Mouse (Mus musculus): ENCODE measurements around the gene Tjap1.

Gene Tjap1

DNA sequence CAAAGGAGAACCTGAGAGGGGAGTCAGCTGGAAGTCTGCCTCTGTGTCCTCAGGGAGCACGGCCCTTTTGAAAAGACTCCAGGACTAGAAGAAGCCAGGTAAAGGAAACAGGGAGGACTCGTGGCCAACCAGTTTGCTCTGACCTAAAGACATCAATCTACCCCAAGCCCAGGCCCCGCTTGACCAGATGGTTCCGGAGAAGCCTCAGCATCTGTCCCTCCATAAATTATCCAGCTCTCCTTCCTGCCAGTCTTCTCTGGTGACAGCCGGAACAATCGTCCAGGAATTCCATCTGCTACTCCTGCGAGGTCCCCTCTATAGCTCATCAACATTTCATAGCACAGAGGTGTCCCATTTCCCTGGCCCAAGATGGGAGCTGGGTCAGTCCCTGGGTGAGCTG lies 1.8 kb upstream of the Tjap1 start:
- in situ Hi-C loops (cut with MboI; ENCODE audit: unreplicated experiment in 2 of 2) = loop anchor here in 1 of 2 experiments (25.0 kb wide), 1 partner anchor 547 kb away; the partner anchor contains the start of gene 1600014C23Rik

DNA sequence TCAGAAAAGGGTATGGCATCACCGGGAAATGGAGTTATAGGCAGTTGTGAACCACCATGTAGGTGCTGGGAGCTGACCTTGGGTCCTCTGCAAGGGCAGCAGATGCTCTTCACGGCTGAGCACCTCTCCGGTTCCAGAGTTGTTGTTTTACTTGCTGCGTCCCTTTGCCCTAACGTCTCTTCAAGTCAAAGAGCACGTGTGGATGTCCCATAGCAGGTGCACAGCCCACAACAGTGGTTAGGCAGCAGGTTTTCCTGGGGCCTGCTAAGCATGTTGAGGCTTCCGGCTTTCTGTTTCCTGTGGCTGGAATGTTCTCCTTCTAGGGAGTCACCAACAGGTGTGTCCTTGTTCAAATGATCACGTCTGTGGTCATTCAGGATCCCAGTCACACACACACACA lies 1.1 kb upstream of the Tjap1 start:
- in situ Hi-C loops (cut with MboI; ENCODE audit: unreplicated experiment in 2 of 2) = loop anchor here in 1 of 2 experiments (25.0 kb wide), 1 partner anchor 547 kb away; the partner anchor contains the start of gene 1600014C23Rik

DNA sequence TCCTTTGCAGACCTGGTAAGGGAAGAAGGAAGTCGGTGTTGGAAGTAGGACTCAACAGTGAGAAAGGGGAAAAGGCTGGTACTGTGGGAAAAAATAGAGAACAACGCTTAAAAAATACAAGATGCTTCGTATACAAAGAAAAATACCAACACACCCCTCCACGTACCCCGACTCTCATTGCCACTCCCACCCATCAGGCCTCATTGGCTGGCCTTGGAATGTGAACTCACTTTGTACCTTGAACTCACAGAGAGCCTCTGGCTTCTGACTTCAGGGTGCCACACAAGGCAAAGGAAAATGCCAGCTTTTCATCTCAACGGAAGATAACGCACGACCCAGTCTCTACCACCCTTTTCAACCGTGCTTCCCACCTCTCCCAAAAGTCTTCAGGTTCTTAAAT lies 314 bp upstream of the Tjap1 start:
- in situ Hi-C loops (cut with MboI; ENCODE audit: unreplicated experiment in 2 of 2) = loop anchor here in 1 of 2 experiments (25.0 kb wide), 1 partner anchor 546 kb away; the partner anchor contains the start of gene 1600014C23Rik

DNA sequence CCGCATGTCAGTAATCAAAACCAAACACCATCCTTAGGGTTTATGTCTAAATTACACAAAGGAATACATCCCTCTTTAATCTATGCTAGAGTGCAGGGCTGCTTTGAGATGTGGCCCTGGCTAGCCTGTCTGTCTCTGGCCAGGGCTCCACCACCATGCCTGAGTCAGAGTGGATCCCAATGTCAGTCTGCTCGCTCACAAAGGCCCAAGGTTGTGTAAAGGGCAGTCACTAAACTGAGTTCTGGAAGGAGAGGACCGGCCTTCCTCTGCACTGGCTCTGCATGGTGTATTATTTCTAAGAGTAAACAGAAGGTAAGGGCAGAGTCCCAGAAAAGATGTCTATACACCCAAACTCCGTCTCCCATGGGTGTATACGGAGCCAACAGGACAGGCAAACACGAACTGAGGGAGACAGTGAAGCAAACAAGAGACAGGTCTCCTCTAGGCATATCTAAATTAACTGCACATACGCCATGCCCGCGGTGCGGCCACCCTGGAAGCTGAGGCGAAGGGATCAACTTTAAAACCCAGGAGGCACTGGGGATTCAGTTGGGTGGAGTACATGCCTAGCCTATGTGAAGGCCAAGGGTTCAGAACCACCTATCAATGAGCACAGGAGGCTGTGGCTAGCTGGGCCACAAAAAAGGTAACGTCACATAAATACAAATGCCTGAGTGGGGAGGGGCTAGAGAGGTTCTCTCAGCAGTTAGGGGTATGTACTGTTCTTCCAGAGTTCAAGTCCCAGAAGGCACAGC lies 4.6 kb downstream of the Tjap1 start:
- in situ Hi-C loops (cut with MboI; ENCODE audit: unreplicated experiment in 2 of 2) = loop anchor here in 1 of 2 experiments (25.0 kb wide), 1 partner anchor 541 kb away; the partner anchor contains the start of gene 1600014C23Rik

DNA sequence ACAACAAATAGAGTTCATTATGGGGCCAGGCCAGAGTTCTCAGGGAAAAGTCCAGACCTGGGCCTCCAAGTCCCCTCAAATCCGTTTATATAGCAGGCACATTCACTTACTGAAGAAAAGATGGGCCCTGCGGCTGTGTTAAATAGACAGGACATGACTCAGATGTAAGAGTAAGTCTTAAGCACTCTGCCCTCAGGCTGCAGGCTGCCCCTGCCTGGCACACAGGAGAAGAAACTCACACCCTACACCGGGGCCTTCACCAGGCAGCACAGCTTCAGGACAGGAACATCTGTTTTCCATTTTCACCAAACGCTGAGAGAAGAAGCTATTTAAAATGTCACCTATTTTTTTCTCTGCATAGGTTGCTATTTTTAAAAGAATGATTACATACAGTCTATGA lies 5.2 kb downstream of the Tjap1 start:
- in situ Hi-C loops (cut with MboI; ENCODE audit: unreplicated experiment in 2 of 2) = loop anchor here in 1 of 2 experiments (25.0 kb wide), 1 partner anchor 540 kb away; the partner anchor contains the start of gene 1600014C23Rik

DNA sequence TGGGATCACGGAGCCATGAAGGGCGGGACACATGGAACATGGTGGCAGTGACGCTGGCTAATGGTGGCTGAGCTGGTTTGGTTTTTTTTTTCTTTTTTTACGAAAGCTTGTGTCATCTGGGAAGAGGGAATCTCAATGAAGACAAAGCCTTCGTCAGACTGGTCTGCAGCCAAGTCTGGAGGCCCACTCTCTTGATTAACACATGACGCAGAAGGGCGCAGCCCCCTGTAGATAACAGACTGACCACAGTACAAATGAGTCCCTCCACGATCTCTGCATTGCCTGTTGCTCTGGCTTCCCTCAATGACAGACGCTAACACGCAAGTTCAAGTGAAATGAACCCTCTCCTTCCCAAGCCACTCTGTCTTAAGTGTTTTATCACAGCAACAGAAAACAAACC lies 7.3 kb downstream of the Tjap1 start:
- in situ Hi-C loops (cut with MboI; ENCODE audit: unreplicated experiment in 2 of 2) = loop anchor here in 1 of 2 experiments (25.0 kb wide), 1 partner anchor 538 kb away; the partner anchor contains the start of gene 1600014C23Rik

DNA sequence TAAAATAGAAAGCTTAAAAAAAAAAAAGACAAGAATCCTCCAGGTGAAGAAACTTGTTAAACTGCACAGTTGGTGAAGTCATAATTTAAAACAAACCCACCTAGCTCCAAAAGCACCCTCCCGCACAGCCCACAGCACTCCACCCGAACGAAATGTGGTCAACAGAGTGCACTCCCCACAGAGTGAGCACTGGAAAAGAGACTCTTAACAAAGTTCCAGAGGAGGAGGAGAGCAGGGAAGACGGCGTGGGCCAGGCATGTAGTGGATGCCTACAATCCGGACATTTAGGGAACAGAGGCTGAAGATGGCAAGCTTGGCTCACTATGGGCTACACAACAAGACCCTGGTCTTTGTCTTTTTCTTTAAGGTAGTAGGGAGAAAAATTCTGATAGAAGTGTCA lies 7.8 kb downstream of the Tjap1 start:
- in situ Hi-C loops (cut with MboI; ENCODE audit: unreplicated experiment in 2 of 2) = loop anchor here in 1 of 2 experiments (25.0 kb wide), 1 partner anchor 538 kb away; the partner anchor contains the start of gene 1600014C23Rik

DNA sequence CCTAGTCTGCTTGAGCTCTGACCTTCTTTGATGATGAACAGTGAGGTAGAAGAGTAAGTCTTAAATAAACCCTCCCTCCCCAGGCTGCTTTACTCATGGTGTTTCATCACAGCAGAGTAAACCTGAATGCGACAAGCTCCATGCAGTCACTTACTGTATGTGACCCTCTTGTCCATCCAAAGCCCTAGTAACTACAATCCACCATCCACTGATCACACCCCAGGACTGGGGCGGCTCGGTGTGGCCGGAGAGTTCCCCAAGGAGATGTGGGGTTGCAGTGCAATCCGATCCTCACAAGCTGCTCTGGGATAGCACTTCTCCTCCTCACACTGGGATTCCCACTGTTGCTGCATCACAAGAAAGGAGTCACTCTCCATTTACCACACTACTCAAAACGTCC lies 8.4 kb downstream of the Tjap1 start:
- in situ Hi-C loops (cut with MboI; ENCODE audit: unreplicated experiment in 2 of 2) = no loop called here

DNA sequence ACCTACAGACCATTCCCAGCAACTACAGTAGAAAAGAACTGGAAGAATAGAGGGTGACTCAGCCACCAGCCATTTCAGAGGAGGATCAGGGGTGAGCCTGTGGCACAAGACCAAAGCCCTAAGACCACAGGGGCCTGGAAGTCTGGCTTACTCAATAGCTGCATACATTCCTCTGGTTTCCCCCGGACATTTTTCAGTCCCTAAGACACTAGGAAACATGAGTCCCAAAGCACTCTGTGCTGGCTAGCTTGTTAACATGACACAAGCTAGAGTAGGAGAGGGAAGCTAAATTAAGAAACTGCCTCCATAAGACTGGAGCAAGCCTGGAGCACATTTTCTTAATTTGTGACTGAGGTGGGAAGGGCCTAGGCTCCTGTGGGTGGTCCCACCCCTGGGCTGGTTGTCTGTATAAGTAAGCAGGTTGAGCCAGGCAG lies 9.0 kb downstream of the Tjap1 start:
- in situ Hi-C loops (cut with MboI; ENCODE audit: unreplicated experiment in 2 of 2) = no loop called here

DNA sequence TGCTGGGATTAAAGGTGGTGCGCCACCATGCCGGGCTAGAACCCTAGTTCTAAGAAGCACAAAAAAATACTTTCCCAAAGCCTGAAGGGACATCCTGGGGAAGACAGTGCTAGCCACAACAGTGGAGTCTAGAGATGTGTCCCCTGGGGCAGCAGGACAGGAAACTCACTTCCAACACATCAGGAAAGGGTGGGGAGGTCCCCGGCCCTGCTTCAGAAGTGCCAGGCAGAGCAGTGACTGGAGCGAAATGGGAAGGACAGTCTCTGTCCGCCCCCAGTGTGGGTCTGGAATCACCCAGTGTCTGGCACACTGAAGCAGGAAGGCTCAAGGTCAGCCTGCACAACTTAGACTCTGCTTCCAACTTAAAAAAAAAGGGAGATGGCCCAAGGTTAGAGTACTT lies 10.2 kb downstream of the Tjap1 start:
- in situ Hi-C loops (cut with MboI; ENCODE audit: unreplicated experiment in 2 of 2) = no loop called here

DNA sequence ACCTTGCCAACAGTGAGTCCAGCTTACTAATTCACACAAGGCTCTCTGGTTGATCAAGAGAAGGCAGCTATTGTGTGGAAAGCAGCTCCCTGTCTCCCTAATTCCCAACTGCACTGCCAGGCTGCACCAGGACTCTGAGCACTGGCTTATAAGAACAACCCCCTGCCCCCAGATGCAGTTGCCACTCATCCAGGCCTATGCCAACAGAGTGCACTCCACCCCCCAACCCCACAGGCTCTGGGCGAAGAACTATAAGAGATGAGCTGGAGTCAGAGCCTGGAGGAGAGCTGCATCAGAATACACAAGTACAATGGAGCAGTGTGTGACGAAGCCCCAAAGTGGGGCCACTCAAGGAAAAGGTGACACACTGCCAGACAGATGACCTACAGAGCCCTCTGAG lies 10.8 kb downstream of the Tjap1 start:
- in situ Hi-C loops (cut with MboI; ENCODE audit: unreplicated experiment in 2 of 2) = no loop called here

DNA sequence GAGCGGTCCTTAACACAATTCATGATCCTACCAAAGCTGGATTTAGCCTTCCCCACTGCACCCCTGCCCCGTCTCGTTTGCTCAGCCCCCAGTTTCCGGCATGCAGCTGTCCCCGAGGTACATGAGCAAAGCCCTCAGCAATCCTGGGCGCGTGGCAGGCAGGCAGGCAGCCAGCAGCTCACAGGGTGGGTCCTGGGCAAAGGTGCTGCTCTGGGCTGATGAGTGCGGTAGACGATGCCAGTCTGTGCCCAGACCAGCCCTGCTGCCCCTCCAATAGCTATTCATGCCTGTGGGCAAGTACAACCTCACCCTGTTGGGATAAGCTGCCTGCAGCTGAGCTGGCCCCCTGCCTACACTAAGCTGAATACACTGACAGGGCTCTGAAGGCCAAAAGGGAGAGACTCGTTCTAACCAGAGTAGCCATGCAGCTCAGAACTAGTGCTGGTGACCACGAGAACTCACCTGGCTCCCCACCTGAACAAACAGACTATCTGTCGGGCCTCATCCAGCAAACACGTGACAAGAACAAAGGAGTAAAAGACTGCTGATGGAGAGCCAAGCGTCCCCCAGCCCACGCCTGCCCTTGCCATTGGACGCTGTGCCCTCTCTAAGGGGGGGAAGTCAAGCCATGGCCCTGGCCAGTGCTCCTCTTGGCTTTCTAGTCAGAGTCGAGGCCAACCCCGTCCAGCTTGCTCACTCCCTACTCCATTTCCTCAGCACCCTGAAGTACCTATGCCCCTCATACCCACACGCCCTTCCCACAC lies 12.9 kb downstream of the Tjap1 start:
- in situ Hi-C loops (cut with MboI; ENCODE audit: unreplicated experiment in 2 of 2) = loop anchor here (5.0 to 10.0 kb wide), 3 partner anchors 32 to 235 kb away; no protein-coding TSS in a partner anchor

DNA sequence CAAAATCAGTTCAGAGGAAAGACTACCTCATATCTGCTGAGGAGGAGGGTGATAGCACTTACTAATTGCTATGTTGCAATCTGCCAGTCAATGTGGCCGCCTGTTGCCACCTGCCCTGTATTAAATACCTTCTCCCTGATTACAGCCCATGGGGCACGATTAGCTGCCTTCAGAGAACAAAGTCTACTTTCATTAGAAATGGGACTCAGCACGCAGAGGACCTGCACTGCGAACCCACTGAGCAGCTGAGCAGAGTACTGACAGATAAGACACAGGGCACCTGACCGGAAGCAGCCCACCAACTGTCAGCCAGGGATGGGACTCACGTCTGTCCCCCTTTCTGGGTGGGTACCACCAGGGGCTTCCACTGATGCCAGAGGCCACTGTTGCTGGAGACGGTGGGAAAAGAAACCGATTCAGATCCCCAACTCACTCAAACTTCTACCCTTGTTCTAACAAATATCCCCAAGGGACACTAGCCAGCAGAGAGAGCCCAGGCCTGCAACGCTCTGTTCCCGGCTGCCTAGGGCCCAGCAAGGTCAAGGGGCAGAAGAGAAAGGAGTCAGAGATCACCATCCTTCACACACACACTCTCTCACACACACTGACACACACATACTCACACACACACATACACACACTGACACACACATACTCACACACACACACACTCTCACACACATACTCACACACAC lies 14.7 kb downstream of the Tjap1 start:
- in situ Hi-C loops (cut with MboI; ENCODE audit: unreplicated experiment in 2 of 2) = loop anchor here (5.0 to 10.0 kb wide), 3 partner anchors 34 to 237 kb away; no protein-coding TSS in a partner anchor

DNA sequence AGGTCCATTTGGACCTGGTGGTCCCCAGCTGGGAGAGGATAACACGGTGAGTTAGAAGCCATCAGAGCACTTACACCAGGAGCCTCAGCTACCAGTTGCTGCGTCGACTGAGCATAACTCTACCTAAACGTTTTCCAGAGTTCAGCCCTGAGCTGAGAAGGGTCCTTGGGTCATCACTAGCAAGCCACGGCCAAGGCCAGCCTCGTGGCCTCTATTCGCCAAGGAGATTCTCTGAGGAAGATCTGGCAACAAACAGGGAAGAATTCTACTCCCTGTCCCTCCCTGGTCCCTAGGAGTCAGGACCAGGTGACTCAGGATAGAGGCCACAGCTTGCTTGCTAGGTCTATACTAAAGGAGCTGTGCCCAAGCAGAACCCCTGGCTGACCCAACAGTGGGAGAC lies 15.3 kb downstream of the Tjap1 start:
- in situ Hi-C loops (cut with MboI; ENCODE audit: unreplicated experiment in 2 of 2) = loop anchor here (5.0 to 10.0 kb wide), 3 partner anchors 35 to 237 kb away; no protein-coding TSS in a partner anchor

DNA sequence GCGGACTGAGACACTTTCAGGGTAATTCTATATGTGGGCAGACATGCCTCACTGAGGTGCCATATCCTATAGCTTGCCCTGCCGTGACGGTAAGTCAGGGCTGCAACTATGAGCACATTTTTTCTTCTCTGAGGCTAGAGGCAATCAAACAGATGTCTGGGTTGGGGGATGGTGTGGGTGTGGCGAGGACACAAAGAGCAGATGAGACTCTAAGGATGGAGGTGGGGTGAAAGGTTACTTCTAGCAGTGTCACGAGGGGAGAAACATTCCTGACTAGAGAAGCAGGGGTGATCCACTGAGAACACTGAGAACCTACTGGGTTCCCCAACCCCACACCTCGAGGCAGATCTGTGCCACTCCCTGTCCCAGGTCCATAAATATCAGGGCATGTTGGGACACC lies 15.8 kb downstream of the Tjap1 start:
- in situ Hi-C loops (cut with MboI; ENCODE audit: unreplicated experiment in 2 of 2) = loop anchor here (5.0 to 10.0 kb wide), 3 partner anchors 35 to 238 kb away; no protein-coding TSS in a partner anchor

DNA sequence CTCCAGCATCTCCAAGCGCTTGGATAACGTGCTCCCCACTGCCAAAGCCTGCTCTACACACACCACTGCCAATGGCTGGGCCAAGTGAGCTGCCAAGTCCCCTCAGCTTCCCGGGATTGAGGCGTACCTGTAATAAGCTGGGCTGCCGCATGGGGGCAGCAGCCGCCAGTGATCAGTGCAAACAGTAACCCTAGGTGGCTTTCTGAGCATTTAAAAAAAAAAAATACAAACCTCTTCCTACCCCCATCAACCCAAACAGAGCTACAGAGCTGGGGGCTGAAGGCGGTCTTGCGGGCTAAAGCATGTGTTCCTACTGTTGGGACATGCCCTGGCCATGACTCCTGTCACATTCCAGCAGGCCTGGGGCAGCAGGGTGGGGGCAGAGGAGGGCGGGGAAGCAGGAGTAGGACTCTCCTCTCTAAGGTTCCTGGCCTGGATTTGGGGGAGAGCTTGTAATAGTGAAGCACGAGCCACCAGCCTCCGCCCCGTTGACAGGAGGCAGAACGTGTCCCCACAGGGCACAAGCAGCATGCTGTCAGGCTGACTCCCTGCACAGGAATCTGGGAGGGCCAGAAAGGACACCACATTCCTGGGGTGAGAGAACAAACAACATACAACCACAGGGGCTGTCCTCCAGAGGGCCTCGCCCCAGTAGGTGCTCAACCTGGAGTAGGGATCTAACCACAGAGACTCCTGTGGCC lies 16.8 kb downstream of the Tjap1 start:
- in situ Hi-C loops (cut with MboI; ENCODE audit: unreplicated experiment in 2 of 2) = loop anchor here (5.0 to 10.0 kb wide), 3 partner anchors 36 to 239 kb away; no protein-coding TSS in a partner anchor

DNA sequence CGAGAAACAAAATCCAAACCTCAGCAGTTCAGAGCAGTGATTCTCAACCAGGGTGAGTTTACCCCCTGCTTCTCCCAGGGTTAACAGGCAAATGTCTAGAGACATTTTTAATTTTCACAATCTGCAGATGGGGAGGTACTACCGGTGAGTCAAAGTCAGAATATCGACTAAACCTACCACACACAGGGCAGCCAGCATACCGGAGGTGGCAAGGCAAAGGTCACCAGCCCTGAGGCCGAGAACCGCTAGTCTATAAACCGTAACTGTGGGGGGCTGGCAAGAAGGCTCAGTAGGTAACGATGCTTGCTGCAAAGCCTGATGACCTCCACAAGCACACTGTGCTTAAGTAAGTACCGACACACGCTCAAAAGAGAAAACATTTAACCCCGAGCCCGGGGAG lies 17.3 kb downstream of the Tjap1 start:
- in situ Hi-C loops (cut with MboI; ENCODE audit: unreplicated experiment in 2 of 2) = loop anchor here (5.0 to 10.0 kb wide), 3 partner anchors 37 to 239 kb away; no protein-coding TSS in a partner anchor

DNA sequence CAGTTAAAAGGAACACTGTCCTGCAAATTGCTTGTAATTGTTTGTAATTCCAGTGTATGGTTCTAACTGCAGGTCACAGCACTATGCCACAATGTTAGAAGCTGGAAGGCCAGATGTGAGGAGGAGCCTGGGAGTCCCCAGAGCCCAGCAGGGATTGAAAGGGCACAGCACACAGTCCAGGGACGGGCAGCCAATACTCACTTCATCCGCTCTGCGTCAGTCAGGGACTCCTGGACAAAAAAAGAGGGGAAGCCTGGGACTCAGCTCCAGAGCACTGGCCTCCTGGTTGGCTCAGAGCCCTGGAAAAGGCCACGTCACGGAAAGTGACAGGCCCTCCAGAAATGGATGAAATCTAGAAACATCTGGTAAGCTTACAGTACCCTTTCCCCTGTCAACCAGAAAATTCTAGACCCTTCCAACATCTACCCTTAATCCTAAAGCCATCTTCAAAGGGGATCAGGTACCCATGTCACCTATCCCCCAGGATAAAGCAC lies 20.6 kb downstream of the Tjap1 start:
- in situ Hi-C loops (cut with MboI; ENCODE audit: unreplicated experiment in 2 of 2) = loop anchor here in 1 of 2 experiments (10.0 kb wide), 1 partner anchor 243 kb away; no protein-coding TSS in a partner anchor

DNA sequence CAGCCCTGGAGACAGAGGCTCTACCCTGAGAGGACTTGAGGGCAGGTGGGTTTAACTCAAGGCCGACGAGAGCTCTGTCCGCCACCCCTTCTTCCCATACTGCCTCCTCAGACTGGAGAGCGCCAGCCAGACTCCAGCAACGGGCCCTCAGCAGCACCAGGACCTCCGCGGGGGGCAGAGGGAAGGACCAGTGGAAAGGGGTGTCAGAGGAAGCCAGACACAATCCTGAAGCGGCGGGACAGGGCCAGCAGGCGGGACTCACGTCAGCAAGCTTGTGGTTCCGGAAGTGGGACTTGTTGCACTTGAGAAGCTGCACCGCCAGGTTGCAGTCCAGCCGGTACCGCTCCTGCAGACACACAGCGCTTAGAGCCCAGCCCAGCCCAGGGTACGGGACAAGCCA lies 23.2 kb downstream of the Tjap1 start:
- in situ Hi-C loops (cut with MboI; ENCODE audit: unreplicated experiment in 2 of 2) = loop anchor here in 1 of 2 experiments (5.0 to 10.0 kb wide), 2 partner anchors 245 to 527 kb away; partner anchors contain the start of gene 1600014C23Rik

Measured in v-Abl transformed pro-B cells (cell line).